Mouse (Mus musculus) stomach, embryonic 15.5 days (tissue): ENCODE results near the gene Zc3h4. TPM values are rescaled to one million over a fixed set of nuclear protein-coding genes. Genes with fewer than 3 reads are reported as not detected.

Experiments
- ATAC-seq: fragments of 200-750 bp; cut with Nextera tagmentation; 2 replicates; pipeline ENCODE4 v1.8.0; 2017; ENCODE audit warnings: low read depth, moderate number of reproducible peaks, moderate TSS enrichment; ENCODE audit not compliant: insufficient read depth, low FRiP score
- H3K27ac ChIP-seq: fragments of 300-500 bp; sonication (generic); 2 replicates; pipeline ENCODE4 v1.5.1; 2015; ENCODE audit warnings: mild to moderate bottlenecking, inconsistent platforms
- H3K27me3 ChIP-seq: fragments of 300-500 bp; sonication (generic); replicated peaks from 2 replicates; pipeline ENCODE4 v1.6.1; 2015; ENCODE audit warnings: inconsistent platforms
- H3K36me3 ChIP-seq: fragments of 300-500 bp; sonication (generic); 2 replicates; pipeline ENCODE4 v1.6.1; 2015; ENCODE audit warnings: inconsistent platforms
- H3K4me1 ChIP-seq: fragments of 300-500 bp; sonication (generic); 2 replicates; pipeline ENCODE4 v1.6.1; 2015; ENCODE audit warnings: inconsistent platforms
- H3K4me2 ChIP-seq: fragments of 300-500 bp; sonication (generic); 2 replicates; pipeline ENCODE4 v1.6.1; 2015; ENCODE audit warnings: mild to moderate bottlenecking, inconsistent platforms
- H3K4me3 ChIP-seq: fragments of 300-500 bp; sonication (generic); replicated peaks from 2 replicates; pipeline ENCODE4 v1.5.1; 2015; ENCODE audit warnings: inconsistent platforms
- H3K9ac ChIP-seq: fragments of 300-500 bp; sonication (generic); 2 replicates; pipeline ENCODE4 v1.6.1; 2015; ENCODE audit warnings: inconsistent platforms
- H3K9me3 ChIP-seq: fragments of 300-500 bp; sonication (generic); 2 replicates; pipeline ENCODE4 v1.6.1; 2016; ENCODE audit warnings: inconsistent platforms
- WGBS: fragments of 180-500 bp; shearing (Covaris S2); methylation state at CpG from one replicate; pipeline ENCODE4 v1.1.7; 2015; 5-methylcytosine and 5-hydroxymethylcytosine counted together
- polyA plus RNA-seq: library from polyadenylated mRNA; unstranded; fragments of >200 nt; fragmentation: Nextera tagmentation; extraction: Ambion mirVana; gene quantifications from 2 replicates; pipeline ENCODE4 v1.2.1, GENCODE M21; 2015

Gene Zc3h4
- polyA plus RNA-seq, result 16.8 and 17.4 TPM in 2 replicates

DNA sequence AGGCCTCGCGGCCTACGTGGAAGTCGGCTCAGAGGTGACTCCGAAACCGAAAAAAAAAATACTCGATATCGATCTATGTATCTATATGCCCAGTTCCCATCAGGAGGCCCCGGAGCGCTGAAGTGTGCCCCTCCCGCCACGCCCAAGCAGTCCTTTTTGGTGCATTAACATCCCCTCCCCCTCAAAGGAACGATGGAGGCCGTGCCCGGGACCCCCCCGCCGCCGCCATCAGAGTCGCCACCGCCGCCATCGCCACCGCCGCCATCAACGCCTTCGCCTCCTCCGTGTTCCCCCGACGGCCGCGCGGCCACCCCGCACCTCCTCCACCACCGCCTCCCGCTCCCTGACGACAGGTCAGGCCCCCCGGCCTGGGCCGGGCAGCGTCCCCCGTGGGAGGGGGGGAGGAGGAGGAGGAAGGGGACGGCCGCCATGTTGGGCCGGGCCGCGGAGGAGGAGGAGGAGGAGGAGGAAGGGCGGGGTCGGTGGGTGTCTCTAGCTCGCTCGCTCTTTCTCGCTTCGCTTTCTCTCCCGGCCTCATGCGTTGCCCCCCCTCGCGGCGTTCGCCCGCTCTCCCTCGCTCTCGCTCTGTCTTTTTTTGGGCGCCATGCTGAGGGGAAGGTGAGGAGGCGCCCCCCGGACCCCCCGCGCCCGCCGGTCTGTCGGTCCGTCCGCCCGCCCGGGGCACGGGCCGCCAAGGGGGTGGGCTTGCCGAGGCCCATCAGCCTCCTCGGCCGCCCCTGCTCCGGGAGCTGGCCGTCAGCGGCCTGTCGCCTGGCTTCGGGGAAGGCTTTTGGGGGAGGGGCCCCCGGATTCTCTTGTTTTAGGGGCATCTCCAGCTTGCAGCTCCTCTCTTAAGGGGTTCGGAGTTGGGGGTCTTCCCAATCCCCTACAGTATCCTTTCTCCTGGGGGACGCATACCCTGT is at the start of gene Zc3h4:
Gene Zc3h4, plus strand, starts transcription at position 222 of the 923 bp plus-strand sequence.
- Histone ChIP-seq H3K36me3 (no peaks in the 10 kb centered on the region), H3K4me2 (peak within 1 kb of the TSS; percentile 76), H3K9me3 (no peaks in the 10 kb centered on the region), H3K27ac (peak within 1 kb of the TSS; percentile 100), H3K27me3 (no peaks in the 10 kb centered on the region), H3K4me1 (peaks cover 18% of the 10 kb centered on the region), H3K9ac (peak within 1 kb of the TSS; percentile 100), H3K4me3 (peak within 1 kb of the TSS; percentile 94)
- under 1% methylated on average over 73 of the region's 85 CpGs for WGBS
- peak; percentile 20 for ATAC-seq

DNA sequence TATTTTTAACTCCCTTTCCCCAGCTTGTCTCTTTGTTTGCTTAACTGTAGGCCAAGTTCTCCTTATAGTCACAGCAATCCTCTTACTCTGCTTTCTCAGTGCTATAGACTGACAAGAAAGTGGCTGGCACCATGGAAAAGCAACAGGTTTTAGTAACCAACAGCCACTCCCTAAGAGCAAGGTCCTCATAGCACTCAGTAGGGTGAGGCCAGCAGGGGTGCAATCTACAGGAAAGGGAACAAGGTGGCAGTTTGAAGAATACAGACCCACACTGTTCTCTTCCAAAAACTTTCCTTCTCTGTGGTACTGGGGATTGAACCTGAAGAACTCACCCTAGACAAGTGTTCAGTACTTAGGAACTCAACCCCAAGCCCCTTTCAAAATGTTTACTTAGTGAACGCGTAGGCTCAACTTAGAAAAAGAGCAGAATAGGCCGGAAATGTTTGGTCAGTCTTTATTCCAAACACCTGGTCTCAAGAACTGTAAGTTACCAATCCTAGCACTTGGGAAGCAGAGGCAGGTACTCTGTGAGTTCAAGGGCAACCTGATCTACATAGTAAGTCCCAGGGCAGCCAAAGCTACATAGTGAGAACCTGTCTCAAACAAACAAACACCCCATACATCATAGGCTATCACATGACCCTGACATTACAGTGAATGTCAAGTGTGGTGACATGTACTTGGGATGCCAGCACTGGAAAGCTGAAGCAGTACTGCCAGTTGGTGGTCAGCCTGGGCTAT is 44.7 kb upstream of the Zc3h4 start:
- H3K9ac ChIP-seq, result no peak overlapping the region
- 71% methylated on average over 3 of the region's 3 CpGs for WGBS
- no peaks in the 10 kb centered on the region for H3K4me1 ChIP-seq
- peak overlapping the region; percentile 19; the same call in 1 of the 2 replicates for H3K27ac ChIP-seq
- no peaks in the 10 kb centered on the region for H3K9me3 ChIP-seq
- no peak; the same call in 1 of the 2 replicates for ATAC-seq
- peaks cover 46% of the 10 kb centered on the region for H3K36me3 ChIP-seq
- H3K4me3 ChIP-seq, result no peak overlapping the region
- no peaks in the 10 kb centered on the region for H3K27me3 ChIP-seq
- H3K4me2 ChIP-seq, result no peak overlapping the region

DNA sequence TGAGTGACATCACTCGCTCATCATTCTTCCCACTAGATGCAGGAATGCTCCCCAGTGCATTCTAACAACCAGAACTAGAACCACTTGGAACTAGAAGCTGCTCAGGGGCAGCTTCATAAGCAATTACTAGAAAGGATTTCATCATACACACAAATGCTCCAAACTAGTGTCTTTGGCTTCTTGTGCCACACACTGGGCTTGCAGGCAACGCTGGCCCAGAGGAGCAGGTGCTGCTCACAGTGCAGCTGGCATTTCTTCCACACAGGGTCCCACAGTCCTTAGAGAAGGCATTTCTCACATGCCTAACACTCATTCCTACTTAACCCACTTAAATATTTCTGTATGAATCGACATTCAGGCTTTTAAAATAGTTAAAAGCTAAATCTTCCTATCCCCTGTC is 43.1 kb upstream of the Zc3h4 start:
- Histone ChIP-seq H3K9ac (no peak overlapping the region), H3K36me3 (peaks cover 49% of the 10 kb centered on the region), H3K4me1 (no peaks in the 10 kb centered on the region), H3K9me3 (no peaks in the 10 kb centered on the region), H3K27me3 (no peaks in the 10 kb centered on the region), H3K27ac (no peak overlapping the region), H3K4me3 (no peak overlapping the region), H3K4me2 (no peak overlapping the region)
- ATAC-seq, result no peak
- 92% methylated on average over 3 of the region's 3 CpGs for WGBS

DNA sequence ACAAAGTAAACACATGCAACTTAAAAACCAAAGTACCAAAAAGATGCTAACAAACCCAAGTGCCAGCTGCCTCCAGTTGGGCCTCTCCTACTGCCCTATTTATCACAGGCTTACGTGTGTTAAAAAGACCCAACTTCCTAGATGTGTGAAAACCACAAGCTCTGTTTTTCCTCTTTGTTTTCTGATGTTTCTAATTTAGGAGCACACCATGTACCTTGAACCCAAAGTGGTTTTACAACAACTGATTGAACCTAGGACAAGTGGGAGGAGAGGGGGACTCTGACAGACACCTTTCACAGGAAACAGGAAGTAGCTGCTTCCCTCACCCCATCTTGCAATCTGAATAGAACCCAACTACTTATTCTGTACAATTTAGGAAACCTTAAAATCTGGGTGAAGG is 36.4 kb upstream of the Zc3h4 start:
- H3K9me3 ChIP-seq, result no peaks in the 10 kb centered on the region
- H3K4me2 ChIP-seq, result no peak overlapping the region
- no peak for ATAC-seq
- H3K4me1 ChIP-seq, result no peaks in the 10 kb centered on the region
- H3K9ac ChIP-seq, result no peak overlapping the region
- no peak overlapping the region for H3K4me3 ChIP-seq
- no peaks in the 10 kb centered on the region for H3K27me3 ChIP-seq
- peaks cover 33% of the 10 kb centered on the region for H3K36me3 ChIP-seq
- 73% methylated on average over 1 of the region's 1 CpGs for WGBS
- H3K27ac ChIP-seq, result peak overlapping the region; percentile 65; the same call in 1 of the 2 replicates

DNA sequence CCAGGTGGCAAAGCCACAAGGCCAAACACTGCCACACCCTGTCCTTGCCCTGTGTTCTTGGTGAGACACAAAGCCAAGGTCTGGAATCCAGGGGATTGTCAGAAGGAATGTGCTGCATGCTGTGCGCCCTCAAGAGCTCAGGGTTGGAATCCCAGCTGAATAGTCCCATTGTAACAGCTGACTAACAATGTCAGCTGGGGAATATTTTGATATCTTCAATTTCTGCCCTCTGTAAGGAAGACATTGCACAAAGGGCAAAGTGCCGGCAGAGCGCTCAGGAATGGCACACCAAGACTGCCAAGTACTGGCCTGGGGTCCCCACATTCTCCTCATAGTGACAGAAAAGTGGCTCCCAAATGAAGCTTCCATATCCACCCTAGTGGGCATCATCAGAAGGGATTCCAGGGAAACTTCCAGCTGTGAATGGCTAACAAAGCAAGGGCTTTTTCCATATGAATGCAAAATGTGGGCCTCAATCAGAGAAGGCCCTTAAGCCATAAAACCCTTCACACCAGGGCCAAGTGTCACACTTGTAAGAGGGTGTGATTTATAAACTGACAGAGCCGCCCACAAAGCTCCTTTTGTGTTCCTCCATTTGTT is 35.7 kb upstream of the Zc3h4 start:
- WGBS, result 68% methylated on average over 4 of the region's 4 CpGs
- Histone ChIP-seq H3K27ac (peak overlapping the region; percentile 65), H3K4me1 (no peaks in the 10 kb centered on the region), H3K27me3 (no peaks in the 10 kb centered on the region), H3K4me2 (no peak overlapping the region), H3K9ac (no peak overlapping the region), H3K4me3 (no peak overlapping the region), H3K36me3 (peaks cover 34% of the 10 kb centered on the region), H3K9me3 (no peaks in the 10 kb centered on the region)
- ATAC-seq, result 0 out of 2 replicates have a peak, but pooled peaks have one; percentile 53

DNA sequence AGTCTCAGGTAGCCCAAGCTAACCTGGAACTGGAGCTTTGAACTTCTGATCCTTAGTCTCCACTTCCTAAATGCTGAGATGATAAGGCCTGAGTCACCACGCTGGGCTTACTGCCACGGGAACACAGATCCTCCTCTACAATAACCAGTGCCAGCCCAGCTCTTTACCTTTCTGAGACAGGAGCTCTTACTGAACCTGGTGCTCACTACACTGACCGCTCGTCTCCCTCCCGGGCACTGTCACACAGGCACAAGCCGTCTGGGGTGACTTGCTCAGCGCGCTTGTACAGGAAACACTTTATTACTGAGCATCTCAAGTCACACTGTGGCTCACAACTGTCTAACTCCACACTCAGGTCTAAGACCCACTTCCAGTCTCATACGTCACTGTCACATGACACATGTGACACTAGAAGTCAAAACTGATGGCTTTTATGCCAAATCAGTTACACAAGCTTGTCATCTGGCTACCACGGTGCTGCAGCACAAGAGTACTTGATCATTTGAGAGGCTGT is 34.5 kb upstream of the Zc3h4 start:
- Histone ChIP-seq H3K9me3 (no peaks in the 10 kb centered on the region), H3K4me3 (no peak overlapping the region), H3K36me3 (peaks cover 46% of the 10 kb centered on the region), H3K27ac (peak overlapping the region; percentile 17), H3K9ac (no peak overlapping the region), H3K4me2 (no peak overlapping the region), H3K27me3 (no peaks in the 10 kb centered on the region), H3K4me1 (no peaks in the 10 kb centered on the region)
- peak; percentile 41; the same call in 1 of the 2 replicates for ATAC-seq
- WGBS, result 73% methylated on average over 10 of the region's 10 CpGs

DNA sequence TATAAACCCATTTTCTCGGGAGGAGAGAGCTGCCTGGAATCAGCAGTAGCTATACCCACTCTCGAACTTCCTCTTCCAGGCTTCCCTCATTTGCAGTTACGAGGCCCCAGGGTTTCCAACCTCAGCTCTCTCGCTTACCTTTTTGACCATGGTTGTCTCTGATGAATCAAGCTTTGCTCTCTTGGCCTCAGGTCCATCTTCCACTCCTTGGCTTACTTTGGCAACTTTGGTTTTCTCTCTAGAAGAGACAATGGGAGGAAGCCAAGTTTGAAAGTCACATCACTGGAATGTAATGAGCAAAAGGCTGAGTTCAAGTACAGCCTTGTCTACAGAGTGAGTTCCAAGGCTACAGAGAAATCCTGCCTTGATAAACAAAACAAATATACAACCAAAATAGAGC is 34.0 kb upstream of the Zc3h4 start:
- Histone ChIP-seq H3K9ac (no peak overlapping the region), H3K27me3 (no peaks in the 10 kb centered on the region), H3K36me3 (peaks cover 46% of the 10 kb centered on the region), H3K4me2 (no peak overlapping the region), H3K9me3 (no peaks in the 10 kb centered on the region), H3K27ac (peak overlapping the region; percentile 17; the same call in 1 of the 2 replicates), H3K4me3 (no peak overlapping the region), H3K4me1 (no peaks in the 10 kb centered on the region)
- 69% methylated on average over 4 of the region's 4 CpGs for WGBS
- no peak for ATAC-seq

DNA sequence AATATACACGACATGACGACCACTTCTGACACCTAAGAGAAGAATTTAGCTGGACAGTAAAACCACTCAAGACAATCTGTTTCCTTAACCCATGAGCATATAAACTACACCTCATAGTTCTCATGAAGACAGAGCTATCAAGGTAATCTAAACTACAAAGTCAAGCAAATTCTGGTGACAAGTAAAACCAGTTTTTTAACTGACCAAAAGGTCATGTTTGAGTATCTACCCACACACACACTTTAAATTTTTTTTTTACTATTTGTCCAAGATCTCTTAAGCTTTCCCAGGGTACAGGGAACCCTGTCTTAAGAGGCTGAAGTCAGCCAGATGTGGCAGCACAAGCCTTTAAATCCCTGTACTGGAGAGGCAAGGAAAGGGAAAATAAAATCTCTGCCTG is 31.9 kb upstream of the Zc3h4 start:
- no peaks in the 10 kb centered on the region for H3K4me1 ChIP-seq
- WGBS, result 66% methylated on average over 2 of the region's 2 CpGs
- H3K4me3 ChIP-seq, result no peak overlapping the region
- H3K36me3 ChIP-seq, result peaks cover 40% of the 10 kb centered on the region
- peak; percentile 40; the same call in 1 of the 2 replicates for ATAC-seq
- H3K9ac ChIP-seq, result no peak overlapping the region
- peak overlapping the region; percentile 62; the same call in 1 of the 2 replicates for H3K27ac ChIP-seq
- no peak overlapping the region for H3K4me2 ChIP-seq
- no peaks in the 10 kb centered on the region for H3K27me3 ChIP-seq
- no peaks in the 10 kb centered on the region for H3K9me3 ChIP-seq

DNA sequence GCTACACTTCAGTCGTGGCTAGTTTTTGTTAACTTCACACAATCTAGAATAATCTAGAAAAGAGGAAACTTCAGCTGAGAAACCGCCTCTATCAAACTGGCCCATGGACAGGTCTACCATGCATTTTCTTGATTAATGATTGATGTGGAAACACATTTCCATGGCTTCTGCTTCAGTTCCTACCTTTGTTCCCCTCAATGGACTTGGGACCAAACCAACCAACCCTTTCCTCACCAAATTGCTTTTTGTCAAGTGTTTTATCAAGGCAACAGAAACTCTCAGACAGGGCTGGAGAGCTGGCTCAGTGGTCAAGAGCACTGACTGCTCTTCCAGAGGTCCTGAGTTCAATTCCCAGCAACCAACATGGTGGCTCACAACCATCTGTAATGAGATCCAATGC is 30.1 kb upstream of the Zc3h4 start:
- Histone ChIP-seq H3K36me3 (peaks cover 49% of the 10 kb centered on the region), H3K9me3 (no peaks in the 10 kb centered on the region), H3K4me3 (no peak overlapping the region), H3K27ac (no peak overlapping the region), H3K4me1 (no peaks in the 10 kb centered on the region), H3K4me2 (no peak overlapping the region), H3K27me3 (no peaks in the 10 kb centered on the region), H3K9ac (no peak overlapping the region)
- 91% methylated on average over 2 of the region's 2 CpGs for WGBS
- ATAC-seq, result no peak

DNA sequence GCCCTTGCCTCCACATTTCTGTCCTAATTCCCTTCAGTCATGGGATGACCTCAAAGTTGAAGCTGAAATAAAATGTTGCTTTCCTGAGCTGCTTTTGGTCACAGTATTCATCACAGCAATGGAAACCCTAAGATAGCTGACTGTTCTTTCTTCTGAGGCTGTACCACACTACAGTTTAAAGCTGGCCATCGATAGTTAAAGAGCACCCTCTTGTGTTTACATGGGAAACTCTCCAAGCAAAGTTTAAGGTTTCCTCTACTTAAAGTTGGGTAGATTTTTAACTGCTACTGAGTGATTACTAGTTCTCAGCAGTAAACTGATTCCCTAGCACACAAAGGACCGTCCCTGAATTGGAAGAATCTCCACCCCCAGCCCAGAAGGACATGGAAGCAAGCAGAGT is 27.0 kb upstream of the Zc3h4 start:
- WGBS, result 42% methylated on average over 2 of the region's 2 CpGs
- no peak overlapping the region for H3K9ac ChIP-seq
- no peak overlapping the region for H3K4me3 ChIP-seq
- no peak overlapping the region for H3K4me2 ChIP-seq
- no peak overlapping the region for H3K27ac ChIP-seq
- no peaks in the 10 kb centered on the region for H3K4me1 ChIP-seq
- ATAC-seq, result no peak
- no peaks in the 10 kb centered on the region for H3K27me3 ChIP-seq
- H3K36me3 ChIP-seq, result peaks cover 40% of the 10 kb centered on the region
- H3K9me3 ChIP-seq, result no peaks in the 10 kb centered on the region

DNA sequence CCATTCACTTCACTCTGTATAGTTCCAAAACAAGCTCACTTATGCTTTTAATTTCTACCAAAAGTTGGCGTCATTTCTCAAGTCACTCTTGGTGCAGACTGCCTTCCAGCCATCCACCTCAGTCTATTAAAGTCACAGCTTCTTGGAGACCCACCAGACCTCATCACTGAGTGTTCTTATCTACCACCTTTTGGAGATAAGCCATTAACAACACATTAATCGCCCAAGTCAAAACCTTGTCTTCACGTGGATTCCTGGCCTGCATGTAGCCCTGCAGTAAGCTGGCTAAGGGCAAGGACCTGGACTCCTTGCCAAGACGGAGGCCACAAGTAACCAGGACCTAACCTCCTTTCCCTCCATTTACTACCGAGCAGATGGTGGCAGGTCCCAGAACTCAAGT is 25.7 kb upstream of the Zc3h4 start:
- no peaks in the 10 kb centered on the region for H3K9me3 ChIP-seq
- 71% methylated on average over 5 of the region's 5 CpGs for WGBS
- no peak for ATAC-seq
- H3K4me2 ChIP-seq, result no peak overlapping the region
- H3K4me3 ChIP-seq, result no peak overlapping the region
- no peak overlapping the region for H3K9ac ChIP-seq
- peaks cover 36% of the 10 kb centered on the region for H3K36me3 ChIP-seq
- no peaks in the 10 kb centered on the region for H3K4me1 ChIP-seq
- no peak overlapping the region for H3K27ac ChIP-seq
- H3K27me3 ChIP-seq, result no peaks in the 10 kb centered on the region
